Mouse (Mus musculus) left cerebral cortex, postnatal 25 days (tissue): ENCODE measurements around the gene Igf1r. TPM values are rescaled to one million over a fixed set of nuclear protein-coding genes. Genes with fewer than 3 reads are reported as not detected.

ENCODE experiments used
- DNase-seq, 2 experiments: peaks; one replicate each; pipeline ENCODE4 v3.0.0; 2022; ENCODE audit warnings: low spot score in 2 of 2, mixed read lengths in 1 of 2
- intact Hi-C: fragments of 180-260 bp; cut with DNase I; formaldehyde crosslinking; loops from one replicate; pipeline ENCODE4 v1.15.1; 2025
- total RNA-seq, 2 experiments: library from RNA; stranded (reverse); gene quantifications; 2 replicates each; pipeline ENCODE4 v1.2.3; 2021

Gene Igf1r
- total RNA-seq, 2 experiments from 2014 or later: 45.8 to 47.3 TPM

GRCm38 (mm10) chr7:68130950-68131580 is 178.4 kb downstream of the Igf1r start:
- no peak for DNase-seq
- intact Hi-C loops: loop anchor here (5.0 kb wide), 1 partner anchor 171 kb away; no protein-coding TSS in a partner anchor

GRCm38 (mm10) chr7:68133679-68134078 is 181.1 kb downstream of the Igf1r start:
- intact Hi-C loops: loop anchor here (5.0 kb wide), 1 partner anchor 169 kb away; no protein-coding TSS in a partner anchor

GRCm38 (mm10) chr7:68134948-68135347 is 182.3 kb downstream of the Igf1r start:
- DNase-seq: peak in 1 of 2 experiments; percentile 51
- intact Hi-C loops: loop anchor here (5.0 kb wide), 1 partner anchor 167 kb away; no protein-coding TSS in a partner anchor

More at GRCm38 (mm10) chr7:68133679-68134078, 181.1 kb downstream of the Igf1r start:
- DNase-seq: no peak

GRCm38 (mm10) chr7:68136056-68136455 is 183.4 kb downstream of the Igf1r start:
- no peak for DNase-seq
- intact Hi-C loops: no loop called here

GRCm38 (mm10) chr7:68139384-68139783 is 186.8 kb downstream of the Igf1r start:
- intact Hi-C loops: no loop called here
- no peak for DNase-seq

GRCm38 (mm10) chr7:68140041-68140807 is 187.6 kb downstream of the Igf1r start:
- DNase-seq: no peak
- intact Hi-C loops: no loop called here

- intact Hi-C loops: no loop called here
- DNase-seq: no peak
These were observed 191.6 kb downstream of the Igf1r start for GRCm38 (mm10) chr7:68144266-68144665.

GRCm38 (mm10) chr7:68148297-68149048 is 195.8 kb downstream of the Igf1r start:
- no peak for DNase-seq
- intact Hi-C loops: no loop called here

- intact Hi-C loops: no loop called here
- no peak for DNase-seq
These were observed 199.3 kb downstream of the Igf1r start for GRCm38 (mm10) chr7:68151892-68152291.

GRCm38 (mm10) chr7:68152458-68152857 is 199.8 kb downstream of the Igf1r start:
- intact Hi-C loops: no loop called here
- no peak for DNase-seq

GRCm38 (mm10) chr7:68153269-68153668 is 200.6 kb downstream of the Igf1r start:
- intact Hi-C loops: no loop called here
- DNase-seq: peak in 1 of 2 experiments; percentile 69

GRCm38 (mm10) chr7:68154588-68154987 is 202.0 kb downstream of the Igf1r start:
- DNase-seq: peak in 1 of 2 experiments; percentile 59
- intact Hi-C loops: no loop called here

- intact Hi-C loops: no loop called here
- DNase-seq: no peak
These were observed 207.6 kb downstream of the Igf1r start for GRCm38 (mm10) chr7:68160094-68160791.

- no peak for DNase-seq
- intact Hi-C loops: no loop called here
These were observed 211.4 kb downstream of the Igf1r start for GRCm38 (mm10) chr7:68164074-68164473.

GRCm38 (mm10) chr7:68172776-68173175 is 220.1 kb downstream of the Igf1r start:
- DNase-seq: no peak
- intact Hi-C loops: no loop called here

- intact Hi-C loops: no loop called here
- no peak for DNase-seq
These were observed 227.0 kb downstream of the Igf1r start for GRCm38 (mm10) chr7:68179672-68180071.

- intact Hi-C loops: no loop called here
- no peak for DNase-seq
These were observed 228.5 kb downstream of the Igf1r start for GRCm38 (mm10) chr7:68181104-68181503.

GRCm38 (mm10) chr7:68182025-68182424 is 229.4 kb downstream of the Igf1r start:
- intact Hi-C loops: no loop called here
- no peak for DNase-seq

- intact Hi-C loops: no loop called here
- DNase-seq: no peak
These were observed 230.1 kb downstream of the Igf1r start for GRCm38 (mm10) chr7:68182773-68183172.

GRCm38 (mm10) chr7:68183421-68183820 is 230.8 kb downstream of the Igf1r start:
- no peak for DNase-seq
- intact Hi-C loops: no loop called here
